Mouse (Mus musculus) mouse trophoblast stem cell (cell line): Measurements from ENCODE around the gene Foxo3.

ENCODE experiments used
- in situ Hi-C, 2 experiments: fragments of 300-500 bp; cut with MseI, MboI; formaldehyde crosslinking; loops; 2 replicates in 1 of 2; 3 replicates in 1 of 2; pipeline ENCODE4 v1.15.1; 2025

The Foxo3 gene

GRCm38 (mm10) chr10:42189037-42189436, 87.5 kb downstream of the Foxo3 start:
- in situ Hi-C loops: no loop called here

- in situ Hi-C loops: no loop called here
Observed at GRCm38 (mm10) chr10:42188091-42188490, 88.5 kb downstream of the Foxo3 start.

- in situ Hi-C loops: no loop called here
Observed at GRCm38 (mm10) chr10:42186941-42187401, 89.6 kb downstream of the Foxo3 start.

GRCm38 (mm10) chr10:42180333-42180732, 96.2 kb downstream of the Foxo3 start:
- in situ Hi-C loops: no loop called here

- in situ Hi-C loops: no loop called here
Observed at GRCm38 (mm10) chr10:42178751-42179150, 97.8 kb downstream of the Foxo3 start.

GRCm38 (mm10) chr10:42177771-42178674, 98.5 kb downstream of the Foxo3 start:
- in situ Hi-C loops: no loop called here

GRCm38 (mm10) chr10:42174283-42174682, 102.3 kb downstream of the Foxo3 start:
- in situ Hi-C loops: no loop called here

- in situ Hi-C loops: no loop called here
Observed at GRCm38 (mm10) chr10:42173839-42174238, 102.7 kb downstream of the Foxo3 start.

- in situ Hi-C loops: no loop called here
Observed at GRCm38 (mm10) chr10:42170889-42171347, 105.6 kb downstream of the Foxo3 start.

GRCm38 (mm10) chr10:42170201-42170600, 106.4 kb downstream of the Foxo3 start:
- in situ Hi-C loops: no loop called here

GRCm38 (mm10) chr10:42154727-42155126, 121.8 kb downstream of the Foxo3 start:
- in situ Hi-C loops: no loop called here

GRCm38 (mm10) chr10:42152426-42153205, 123.9 kb downstream of the Foxo3 start:
- in situ Hi-C loops: no loop called here

- in situ Hi-C loops: no loop called here
Observed at GRCm38 (mm10) chr10:42149767-42150166, 126.8 kb downstream of the Foxo3 start.

- in situ Hi-C loops: no loop called here
Observed at GRCm38 (mm10) chr10:42148326-42148725, 128.2 kb downstream of the Foxo3 start.

GRCm38 (mm10) chr10:42145221-42145620, 131.3 kb downstream of the Foxo3 start:
- in situ Hi-C loops: no loop called here

- in situ Hi-C loops: no loop called here
Observed at GRCm38 (mm10) chr10:42144788-42145187, 131.8 kb downstream of the Foxo3 start.

GRCm38 (mm10) chr10:42144176-42144575, 132.4 kb downstream of the Foxo3 start:
- in situ Hi-C loops: no loop called here

- in situ Hi-C loops: no loop called here
Observed at GRCm38 (mm10) chr10:42142791-42143190, 133.8 kb downstream of the Foxo3 start.

GRCm38 (mm10) chr10:42142081-42142480, 134.5 kb downstream of the Foxo3 start:
- in situ Hi-C loops: no loop called here

- in situ Hi-C loops: no loop called here
Observed at GRCm38 (mm10) chr10:42139749-42140148, 136.8 kb downstream of the Foxo3 start.

GRCm38 (mm10) chr10:42134759-42135702, 141.5 kb downstream of the Foxo3 start:
- in situ Hi-C loops: no loop called here
